Mouse (Mus musculus) embryonic fibroblast, embryonic 13.5 days (primary cell): ENCODE measurements around the gene Erich6.

Experiments
- CTCF ChIP-seq: IDR thresholded peaks from 2 replicates; pipeline ENCODE4 v1.5.1; 2011; ENCODE audit warnings: mild to moderate bottlenecking, control low read depth, low read length, moderate library complexity, borderline replicate concordance; ENCODE audit not compliant: insufficient read depth
- POLR2A ChIP-seq: IDR thresholded peaks from 2 replicates; pipeline ENCODE4 v1.6.1; 2011; ENCODE audit warnings: low read depth, mild to moderate bottlenecking, control low read depth, low read length, moderate library complexity

- TF ChIP-seq CTCF: no peak
- no peak for TF ChIP-seq POLR2A
Observed at GRCm38 (mm10) chr3:58672481-58673183, 35.6 kb upstream of the Erich6 start.
